Mouse (Mus musculus) hindbrain, postnatal 0 days (tissue): ENCODE data around the gene Lhx5. TPM values are rescaled to one million over a fixed set of nuclear protein-coding genes. Genes with fewer than 3 reads are reported as not detected.
A peak's percentile ranks its signal among the peaks of the same experiment; 100 is the strongest.

Experiments used
- ATAC-seq: fragments of 200-750 bp; cut with Nextera tagmentation; 2 replicates; pipeline ENCODE4 v1.8.0; 2017; ENCODE audit warnings: mild to moderate bottlenecking, moderate TSS enrichment, moderate library complexity
- DNase-seq: peaks from one replicate; pipeline ENCODE4 v3.0.0-alpha.2; 2015; ENCODE audit warnings: low spot score
- H3K27ac ChIP-seq: fragments of 300-500 bp; sonication (generic); 2 replicates; pipeline ENCODE4 v1.5.1; 2014; ENCODE audit warnings: mild to moderate bottlenecking
- H3K27me3 ChIP-seq: fragments of 300-500 bp; sonication (generic); 2 replicates; pipeline ENCODE4 v1.6.1; 2014; ENCODE audit warnings: low read length, mixed read lengths; ENCODE audit not compliant: insufficient read depth
- H3K36me3 ChIP-seq: fragments of 300-500 bp; sonication (generic); 2 replicates; pipeline ENCODE4 v1.6.1; 2014; ENCODE audit warnings: low read length, mixed read lengths; ENCODE audit not compliant: insufficient read depth
- H3K4me1 ChIP-seq: fragments of 300-500 bp; sonication (generic); 2 replicates; pipeline ENCODE4 v1.6.1; 2014; ENCODE audit warnings: antibody characterized with exemption, low read length, mixed read lengths; ENCODE audit not compliant: insufficient read depth
- H3K4me2 ChIP-seq: fragments of 300-500 bp; sonication (generic); 2 replicates; pipeline ENCODE4 v1.6.1; 2014; ENCODE audit warnings: low read depth, mild to moderate bottlenecking, low read length, moderate library complexity, mixed read lengths
- H3K4me3 ChIP-seq: fragments of 300-500 bp; sonication (generic); 2 replicates; pipeline ENCODE4 v1.5.1; 2014; ENCODE audit warnings: low read length
- H3K9ac ChIP-seq: fragments of 300-500 bp; sonication (generic); replicated peaks from 2 replicates; pipeline ENCODE4 v1.6.1; 2014; ENCODE audit warnings: mild to moderate bottlenecking, low read length, moderate library complexity, mixed read lengths
- H3K9me3 ChIP-seq: fragments of 300-500 bp; sonication (generic); 2 replicates; pipeline ENCODE4 v1.6.1; 2016; ENCODE audit warnings: low read length, mixed read lengths
- CTCF ChIP-seq: IDR thresholded peaks from 2 replicates; pipeline ENCODE4 v1.5.1; 2016; ENCODE audit warnings: antibody characterized with exemption, control low read depth, low read depth
- WGBS: fragments of 180-500 bp; shearing (Covaris S2); extraction: QIAGEN DNeasy Blood & Tissue Kit; methylation state at CpG from one replicate; pipeline ENCODE4 v1.1.7; 2014; 5-methylcytosine and 5-hydroxymethylcytosine counted together
- polyA plus RNA-seq: library from polyadenylated mRNA; unstranded; fragments of >200 nt; fragmentation: Nextera tagmentation; extraction: Ambion mirVana; gene quantifications from 2 replicates; pipeline ENCODE4 v1.2.1, GENCODE M21; 2015
- total RNA-seq: library from RNA; depleted of rRNA; stranded (reverse); fragments of >200 nt; gene quantifications from 2 replicates; pipeline ENCODE4 v1.2.3, GENCODE M21; 2014; rRNA removed

Gene Lhx5
- total RNA-seq, result 26.2 and 31.0 TPM in 2 replicates
- polyA plus RNA-seq, result 14.0 and 15.2 TPM in 2 replicates

- Histone ChIP-seq H3K4me1 (no peaks in the 10 kb centered on the region), H3K36me3 (no peaks in the 10 kb centered on the region), H3K27ac (peak within 1 kb of the TSS; percentile 72), H3K9ac (peak within 1 kb of the TSS; percentile 61), H3K4me3 (peak within 1 kb of the TSS; percentile 46), H3K27me3 (peaks cover 61% of the 10 kb centered on the region), H3K4me2 (peak within 1 kb of the TSS; percentile 61), H3K9me3 (no peaks in the 10 kb centered on the region)
- peak; percentile 87 for DNase-seq
- TF ChIP-seq CTCF, result no peak
- peak; percentile 62 for ATAC-seq
- under 1% methylated on average over 69 of the region's 69 CpGs for whole genome bisulfite sequencing
Observed at GRCm38 (mm10) chr5:120431649-120432485, at the start of gene Lhx5. Gene Lhx5 (plus strand): TSS chr5:120431699.

GRCm38 (mm10) chr5:120386361-120386760 is 45.1 kb upstream of the Lhx5 start:
- Histone ChIP-seq H3K4me2 (no peak overlapping the region), H3K9me3 (no peaks in the 10 kb centered on the region), H3K27ac (no peak overlapping the region), H3K4me1 (no peaks in the 10 kb centered on the region), H3K4me3 (no peak overlapping the region), H3K36me3 (no peaks in the 10 kb centered on the region), H3K9ac (no peak overlapping the region), H3K27me3 (no peaks in the 10 kb centered on the region)
- ATAC-seq (no peak), DNase-seq (peak; percentile 44)
- WGBS, result 53% methylated on average over 4 of the region's 4 CpGs
- TF ChIP-seq CTCF, result no peak

DNA sequence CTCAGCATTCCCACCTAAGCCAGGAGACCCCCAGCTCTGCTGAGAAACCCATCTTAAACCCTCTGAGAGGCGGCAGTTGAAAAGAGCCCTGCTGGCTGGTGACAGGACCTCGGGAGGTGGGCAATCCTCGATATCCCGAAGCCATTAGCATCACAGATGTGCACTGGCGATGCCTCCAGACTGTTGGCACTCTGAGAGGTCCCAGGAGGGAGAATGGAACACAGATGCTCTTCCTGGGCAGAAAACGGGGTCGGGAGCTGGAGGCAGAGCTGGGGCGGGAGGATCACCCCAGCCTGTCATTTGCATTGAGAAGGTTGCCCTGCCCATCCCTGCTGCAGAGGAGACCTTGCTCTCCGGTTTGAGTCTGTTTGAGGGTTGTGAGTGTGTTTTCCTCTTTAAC is 42.7 kb upstream of the Lhx5 start:
- Histone ChIP-seq H3K36me3 (no peaks in the 10 kb centered on the region), H3K4me3 (no peak overlapping the region), H3K4me2 (no peak overlapping the region), H3K9me3 (no peaks in the 10 kb centered on the region), H3K9ac (no peak overlapping the region), H3K27ac (no peak overlapping the region), H3K27me3 (no peaks in the 10 kb centered on the region), H3K4me1 (peaks cover 3% of the 10 kb centered on the region; the same call in 1 of the 2 replicates)
- DNase-seq, result peak; percentile 54
- ATAC-seq, result no peak
- TF ChIP-seq CTCF, result no peak
- 19% methylated on average over 9 of the region's 9 CpGs for WGBS

GRCm38 (mm10) chr5:120389973-120390372 is 41.5 kb upstream of the Lhx5 start:
- 52% methylated on average over 2 of the region's 2 CpGs for WGBS
- H3K4me3 ChIP-seq, result no peak overlapping the region
- H3K9ac ChIP-seq, result no peak overlapping the region
- no peak for TF ChIP-seq CTCF
- no peaks in the 10 kb centered on the region for H3K36me3 ChIP-seq
- DNase-seq, result peak; percentile 41
- H3K4me1 ChIP-seq, result peaks cover 4% of the 10 kb centered on the region; the same call in 1 of the 2 replicates
- H3K27ac ChIP-seq, result no peak overlapping the region
- ATAC-seq, result 0 out of 2 replicates have a peak, but pooled peaks have one; percentile 18
- no peaks in the 10 kb centered on the region for H3K9me3 ChIP-seq
- H3K4me2 ChIP-seq, result no peak overlapping the region
- H3K27me3 ChIP-seq, result no peaks in the 10 kb centered on the region

DNA sequence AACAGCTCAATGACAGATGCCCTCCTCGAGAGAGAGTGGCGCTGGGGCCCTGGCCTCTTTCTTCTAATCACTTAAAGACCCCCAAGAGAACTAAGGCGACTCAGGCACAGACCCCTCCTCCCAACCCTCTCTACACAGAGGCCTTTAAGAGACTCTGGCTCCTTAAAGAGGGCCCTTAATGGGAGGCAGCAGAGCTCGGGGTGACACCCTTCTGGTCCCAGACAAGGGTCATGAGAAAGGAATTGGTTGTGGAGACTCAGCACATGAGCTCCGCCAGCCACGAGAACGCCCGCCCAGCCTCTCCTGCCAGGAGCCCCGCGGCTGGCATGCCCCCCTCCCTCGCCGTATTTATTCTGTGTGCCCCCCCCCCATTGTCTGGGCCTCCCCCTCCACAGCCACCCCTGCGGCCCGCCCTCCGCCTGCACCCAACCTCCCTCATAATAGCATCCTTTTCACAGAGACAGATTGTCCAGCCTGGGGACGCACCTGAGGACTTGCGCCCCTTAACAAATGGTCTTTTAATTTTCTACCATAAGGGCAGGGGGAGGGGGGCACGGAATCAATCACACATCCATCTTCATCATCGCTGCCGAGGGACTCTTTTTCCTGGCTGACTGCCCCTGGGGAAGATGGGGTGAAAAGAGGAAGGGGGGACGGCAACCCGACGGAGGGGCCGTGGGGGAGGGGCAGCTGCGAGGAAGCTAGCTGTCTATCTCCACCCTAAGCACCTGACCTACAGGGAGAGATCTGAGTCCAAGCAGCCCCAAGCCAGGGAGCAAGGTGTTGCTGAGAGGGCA is 37.4 kb upstream of the Lhx5 start:
- Histone ChIP-seq H3K4me2 (no peak overlapping the region), H3K9ac (no peak overlapping the region), H3K4me1 (peaks cover 4% of the 10 kb centered on the region; the same call in 1 of the 2 replicates), H3K4me3 (no peak overlapping the region), H3K36me3 (no peaks in the 10 kb centered on the region), H3K9me3 (no peaks in the 10 kb centered on the region), H3K27me3 (peaks cover 4% of the 10 kb centered on the region; the same call in 1 of the 2 replicates), H3K27ac (no peak overlapping the region)
- 12% methylated on average over 25 of the region's 25 CpGs for WGBS
- ATAC-seq (0 out of 2 replicates have a peak, but pooled peaks have one; percentile 47), DNase-seq (peak; percentile 19)
- no peak for TF ChIP-seq CTCF

DNA sequence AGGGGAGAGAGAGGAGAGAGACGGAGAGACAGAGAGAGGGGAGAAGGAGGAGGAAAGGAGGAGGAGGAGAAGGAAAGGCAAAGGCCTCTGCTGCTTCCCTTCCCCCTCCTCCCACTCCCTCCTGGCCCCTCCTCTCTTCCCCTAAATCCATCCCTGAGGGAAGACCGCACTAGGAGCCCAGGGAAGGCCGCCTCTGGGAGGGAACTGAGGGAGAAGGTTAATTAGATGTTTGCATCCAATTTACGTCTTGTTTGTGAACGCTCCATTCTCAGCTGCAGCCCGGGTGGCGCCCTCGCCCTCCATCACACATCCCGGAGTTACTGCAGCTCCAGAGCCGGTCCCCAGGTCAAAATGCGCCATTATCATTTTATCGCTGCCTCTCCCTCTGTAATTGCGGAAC is 33.5 kb upstream of the Lhx5 start:
- no peak overlapping the region for H3K9ac ChIP-seq
- DNase-seq (no peak), ATAC-seq (no peak)
- H3K9me3 ChIP-seq, result no peaks in the 10 kb centered on the region
- no peak overlapping the region for H3K27ac ChIP-seq
- H3K4me2 ChIP-seq, result no peak overlapping the region
- H3K27me3 ChIP-seq, result peaks cover 9% of the 10 kb centered on the region; the same call in 1 of the 2 replicates
- TF ChIP-seq CTCF, result peak; percentile 15; the same call in 1 of the 2 replicates
- peaks cover 4% of the 10 kb centered on the region; the same call in 1 of the 2 replicates for H3K4me1 ChIP-seq
- H3K4me3 ChIP-seq, result no peak overlapping the region
- H3K36me3 ChIP-seq, result no peaks in the 10 kb centered on the region
- 6% methylated on average over 13 of the region's 13 CpGs for WGBS
